Mouse (Mus musculus) monocyte, adult 5-6 weeks (primary cell): ENCODE measurements around the gene Ppp3cb. TPM values are rescaled to one million over a fixed set of nuclear protein-coding genes. Genes with fewer than 3 reads are reported as not detected.
"Not testable (repeated sequence)": the region's sequence is repeated elsewhere in the genome, so short reads cannot be mapped to it uniquely, and the experiment has no call there.

Experiments
- ATAC-seq: fragments of 153-309, 156-312 bp; replicated peaks from 2 replicates; pipeline ENCODE4 v1.8.0; 2017; ENCODE audit warnings: mild to moderate bottlenecking; ENCODE audit not compliant: low TSS enrichment, insufficient number of reproducible peaks, severe bottlenecking, poor library complexity, low FRiP score
- total RNA-seq: library from RNA; stranded (forward); fragments of 200-1000, 200-491, 200-594 nt; gene quantifications from 3 replicates; pipeline ENCODE4 v1.2.3, GENCODE M21; 2017

Gene Ppp3cb
- total RNA-seq: 41.3 to 101 TPM (median 45.1 TPM) in 3 replicates

- peak; percentile 86 for ATAC-seq
Measured at GRCm38 (mm10) chr14:20546415-20546814, at the start of gene Ppp3cb. Gene Ppp3cb (minus strand): TSS chr14:20546573.

- ATAC-seq: no peak
Measured at GRCm38 (mm10) chr14:20595781-20596180, 49.4 kb upstream of the Ppp3cb start.

- ATAC-seq: no peak
Measured at GRCm38 (mm10) chr14:20587458-20587857, 41.1 kb upstream of the Ppp3cb start.

GRCm38 (mm10) chr14:20578822-20579407, 32.5 kb upstream of the Ppp3cb start:
- ATAC-seq: no peak

- ATAC-seq: peak; percentile 50; the same call in 1 of the 2 replicates
Measured at GRCm38 (mm10) chr14:20576179-20576578, 29.8 kb upstream of the Ppp3cb start.

- not testable (repeated sequence) for ATAC-seq
Measured at GRCm38 (mm10) chr14:20573196-20573595, 26.8 kb upstream of the Ppp3cb start.

GRCm38 (mm10) chr14:20565256-20566021, 19.1 kb upstream of the Ppp3cb start:
- 0 out of 2 replicates have a peak, but pooled peaks have one; percentile 12 for ATAC-seq

- ATAC-seq: no peak; the same call in 1 of the 2 replicates
Measured at GRCm38 (mm10) chr14:20564692-20565091, 18.3 kb upstream of the Ppp3cb start.

- no peak for ATAC-seq
Measured at GRCm38 (mm10) chr14:20561897-20562296, 15.5 kb upstream of the Ppp3cb start.

GRCm38 (mm10) chr14:20550136-20550535, 3.8 kb upstream of the Ppp3cb start:
- ATAC-seq: no peak

- peak; percentile 70 for ATAC-seq
Measured at GRCm38 (mm10) chr14:20545529-20546331, 643 bp downstream of the Ppp3cb start.

GRCm38 (mm10) chr14:20544467-20545411, 1.6 kb downstream of the Ppp3cb start:
- no peak for ATAC-seq

- no peak for ATAC-seq
Measured at GRCm38 (mm10) chr14:20529643-20530042, 16.7 kb downstream of the Ppp3cb start.

GRCm38 (mm10) chr14:20520179-20520578, 26.2 kb downstream of the Ppp3cb start:
- no peak for ATAC-seq

GRCm38 (mm10) chr14:20508424-20508823, 37.9 kb downstream of the Ppp3cb start:
- peak; percentile 71; the same call in 1 of the 2 replicates for ATAC-seq

- ATAC-seq: 0 out of 2 replicates have a peak, but pooled peaks have one; percentile 56
Measured at GRCm38 (mm10) chr14:20502966-20503365, 43.4 kb downstream of the Ppp3cb start.

- no peak for ATAC-seq
Measured at GRCm38 (mm10) chr14:20499982-20500381, 46.4 kb downstream of the Ppp3cb start.

GRCm38 (mm10) chr14:20496603-20497002, 49.8 kb downstream of the Ppp3cb start, which contains the start of gene Mss51:
Gene Mss51 (minus strand): TSS chr14:20496901.
- no peak for ATAC-seq
